Mouse (Mus musculus) myocyte (in vitro differentiated cells): Measurements from ENCODE around the gene Med24.

Source experiments
- E2F4 ChIP-seq: IDR thresholded peaks from one replicate; pipeline ENCODE4 v1.6.1; 2011; ENCODE audit warnings: mild to moderate bottlenecking, control low read depth, moderate library complexity; ENCODE audit not compliant: insufficient read depth
- MYOG ChIP-seq, 3 experiments: IDR thresholded peaks; one replicate each; pipeline ENCODE4 v1.6.1; 2011; ENCODE audit warnings: control low read depth in 2 of 3, low read depth in 2 of 3, mild to moderate bottlenecking in 2 of 3; ENCODE audit not compliant: insufficient read length in 2 of 3, control insufficient read depth in 1 of 3, insufficient read depth in 1 of 3
- POLR2A ChIP-seq: IDR thresholded peaks from one replicate; pipeline ENCODE4 v1.6.1; 2011; ENCODE audit warnings: low read depth, mild to moderate bottlenecking, control low read depth, moderate library complexity; ENCODE audit not compliant: insufficient read length
- TCF12 ChIP-seq: IDR thresholded peaks from one replicate; pipeline ENCODE4 v1.6.1; 2011; ENCODE audit warnings: mild to moderate bottlenecking, control low read depth; ENCODE audit not compliant: poor library complexity, insufficient read depth, severe bottlenecking
- USF1 ChIP-seq: IDR thresholded peaks from one replicate; pipeline ENCODE4 v1.6.1; 2011; ENCODE audit warnings: low read depth, mild to moderate bottlenecking, control low read depth, moderate library complexity

DNA sequence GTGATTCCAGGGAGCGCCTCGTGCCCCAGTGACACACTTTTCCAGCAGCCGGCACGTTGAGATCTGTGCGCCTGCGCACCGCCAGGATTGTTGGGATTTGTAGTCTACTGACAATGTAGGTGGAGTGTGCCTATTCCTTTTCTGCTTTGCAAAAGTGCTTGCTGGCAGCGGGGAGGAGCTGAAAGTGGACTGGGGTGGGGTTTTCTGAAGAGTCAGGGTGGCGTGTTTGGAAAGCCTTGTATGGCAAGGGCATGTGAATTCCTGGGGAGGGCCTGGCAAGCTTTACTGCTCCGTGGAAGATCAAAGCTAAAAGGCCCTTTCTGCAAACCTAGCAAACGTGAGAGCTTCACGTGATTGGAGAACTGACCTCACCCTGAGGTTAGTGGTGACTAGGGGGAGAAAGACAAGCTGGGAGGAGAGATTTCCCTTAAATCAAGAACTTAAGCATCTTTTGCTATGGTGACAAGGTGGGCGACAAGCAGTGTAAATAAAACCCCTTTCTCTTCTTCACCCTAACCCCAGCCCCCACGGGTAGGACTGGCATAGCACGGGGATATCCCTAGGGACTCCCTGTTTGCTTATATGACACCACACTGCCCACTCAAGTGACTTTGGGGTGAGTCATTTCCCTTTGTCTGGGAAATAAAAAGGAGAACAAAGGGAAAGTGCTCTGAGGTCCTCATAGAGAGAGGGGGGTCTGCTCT lies 46.3 kb upstream of the Med24 start:
- TF ChIP-seq TCF12 (no peak), E2F4 (no peak), USF1 (peak; percentile 84), POLR2A (no peak), MYOG (IDR thresholded peaks at IDR 0.05; ENCODE audit: control insufficient read depth in 1 of 3, insufficient read depth in 1 of 3, insufficient read length in 2 of 3, low read depth in 2 of 3) (peak in 1 of 3 experiments; percentile 26)
